Mouse (Mus musculus) frontal cortex, adult (tissue): ENCODE measurements around the gene Cklf.
A peak's percentile ranks its signal among the peaks of the same experiment; 100 is the strongest.

ENCODE experiments used
- ATAC-seq: cut with Nextera tagmentation; 2 replicates; pipeline ENCODE4 v1.9.2; 2017; ENCODE audit warnings: mild to moderate bottlenecking, moderate library complexity, mixed read lengths; ENCODE audit not compliant: low TSS enrichment

The Cklf gene

GRCm38 (mm10) chr8:104250439-104251367 lies at the start of gene Cklf:
Gene Cklf, plus strand, starts transcription at chr8:104250861.
- peak; percentile 77 for ATAC-seq

GRCm38 (mm10) chr8:104201622-104202021 lies 49.0 kb upstream of the Cklf start:
- ATAC-seq = no peak

- ATAC-seq = no peak
Observed at GRCm38 (mm10) chr8:104202320-104202719, 48.3 kb upstream of the Cklf start.

GRCm38 (mm10) chr8:104205292-104205691 lies 45.4 kb upstream of the Cklf start:
- no peak for ATAC-seq

- ATAC-seq = no peak
Observed at GRCm38 (mm10) chr8:104217601-104218000, 33.1 kb upstream of the Cklf start.

GRCm38 (mm10) chr8:104219079-104219478 lies 31.6 kb upstream of the Cklf start:
- peak; percentile 56 for ATAC-seq

- peak; percentile 62 for ATAC-seq
Observed at GRCm38 (mm10) chr8:104219806-104220205, 30.9 kb upstream of the Cklf start.

- no peak for ATAC-seq
Observed at GRCm38 (mm10) chr8:104227048-104227447, 23.6 kb upstream of the Cklf start.

GRCm38 (mm10) chr8:104230377-104230776 lies 20.3 kb upstream of the Cklf start:
- ATAC-seq = no peak

- ATAC-seq = no peak
Observed at GRCm38 (mm10) chr8:104232039-104232438, 18.6 kb upstream of the Cklf start.

- ATAC-seq = no peak
Observed at GRCm38 (mm10) chr8:104232919-104233318, 17.7 kb upstream of the Cklf start.

- peak; percentile 71 for ATAC-seq
Observed at GRCm38 (mm10) chr8:104234573-104234972, 16.1 kb upstream of the Cklf start.

- no peak for ATAC-seq
Observed at GRCm38 (mm10) chr8:104239418-104239861, 11.2 kb upstream of the Cklf start.

GRCm38 (mm10) chr8:104242038-104242644 lies 8.5 kb upstream of the Cklf start:
- no peak for ATAC-seq

GRCm38 (mm10) chr8:104246621-104247020 lies 4.0 kb upstream of the Cklf start:
- ATAC-seq = no peak

- ATAC-seq = no peak
Observed at GRCm38 (mm10) chr8:104247054-104247907, 3.4 kb upstream of the Cklf start.

GRCm38 (mm10) chr8:104247908-104248275 lies 2.8 kb upstream of the Cklf start:
- ATAC-seq = peak; percentile 6

- ATAC-seq = peak; percentile 91
Observed at GRCm38 (mm10) chr8:104248276-104248675, 2.4 kb upstream of the Cklf start, which contains the start of gene Tk2. Gene Tk2, minus strand, starts transcription at chr8:104248558.

GRCm38 (mm10) chr8:104249442-104249996 lies 1.1 kb upstream of the Cklf start:
- no peak for ATAC-seq

- ATAC-seq = no peak
Observed at GRCm38 (mm10) chr8:104251461-104251860, 800 bp downstream of the Cklf start.

- no peak for ATAC-seq
Observed at GRCm38 (mm10) chr8:104253016-104253415, 2.4 kb downstream of the Cklf start.

GRCm38 (mm10) chr8:104261802-104262201 lies 11.1 kb downstream of the Cklf start:
- peak; percentile 90 for ATAC-seq
